Mouse (Mus musculus) heart, postnatal 36 days (tissue): ENCODE measurements at regions not wholly inside any gene's neighbourhood (a gene's known extent, or its start where the extent isn't known, plus 50 kb on each side); places are given as distances from the start of the nearest gene placed in this dataset.
"Not testable (repeated sequence)": the region's sequence is repeated elsewhere in the genome, so short reads cannot be mapped to it uniquely, and the experiment has no call there.

Experiments used
- DNase-seq, 2 experiments: peaks; one replicate each; pipeline ENCODE4 v3.0.0; 2021 to 2022
- intact Hi-C: fragments of 180-260 bp; cut with DNase I; formaldehyde crosslinking; loops from one replicate; pipeline ENCODE4 v1.15.1; 2025

DNA sequence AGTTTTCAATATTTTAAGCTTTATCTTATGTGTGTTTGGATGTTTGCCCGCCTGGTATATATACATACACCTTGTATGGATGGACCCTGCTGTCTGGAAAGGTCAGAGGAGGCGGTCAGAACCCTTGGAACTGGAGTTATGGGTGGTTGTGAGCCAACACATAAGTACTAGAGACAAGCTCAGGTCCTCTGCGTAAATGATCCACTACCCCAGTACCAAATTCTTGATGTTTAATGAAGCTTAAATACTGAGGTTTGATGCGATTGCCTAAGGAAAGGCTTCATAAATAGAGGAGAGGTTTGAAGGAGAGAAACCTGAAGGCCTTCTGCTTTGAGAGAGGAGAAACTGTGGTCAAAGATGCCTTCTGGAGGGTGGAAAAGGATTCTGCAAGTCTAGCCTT, 388.8 kb downstream of the Med10 start:
- DNase-seq: no peak
- intact Hi-C loops: no loop called here

DNA sequence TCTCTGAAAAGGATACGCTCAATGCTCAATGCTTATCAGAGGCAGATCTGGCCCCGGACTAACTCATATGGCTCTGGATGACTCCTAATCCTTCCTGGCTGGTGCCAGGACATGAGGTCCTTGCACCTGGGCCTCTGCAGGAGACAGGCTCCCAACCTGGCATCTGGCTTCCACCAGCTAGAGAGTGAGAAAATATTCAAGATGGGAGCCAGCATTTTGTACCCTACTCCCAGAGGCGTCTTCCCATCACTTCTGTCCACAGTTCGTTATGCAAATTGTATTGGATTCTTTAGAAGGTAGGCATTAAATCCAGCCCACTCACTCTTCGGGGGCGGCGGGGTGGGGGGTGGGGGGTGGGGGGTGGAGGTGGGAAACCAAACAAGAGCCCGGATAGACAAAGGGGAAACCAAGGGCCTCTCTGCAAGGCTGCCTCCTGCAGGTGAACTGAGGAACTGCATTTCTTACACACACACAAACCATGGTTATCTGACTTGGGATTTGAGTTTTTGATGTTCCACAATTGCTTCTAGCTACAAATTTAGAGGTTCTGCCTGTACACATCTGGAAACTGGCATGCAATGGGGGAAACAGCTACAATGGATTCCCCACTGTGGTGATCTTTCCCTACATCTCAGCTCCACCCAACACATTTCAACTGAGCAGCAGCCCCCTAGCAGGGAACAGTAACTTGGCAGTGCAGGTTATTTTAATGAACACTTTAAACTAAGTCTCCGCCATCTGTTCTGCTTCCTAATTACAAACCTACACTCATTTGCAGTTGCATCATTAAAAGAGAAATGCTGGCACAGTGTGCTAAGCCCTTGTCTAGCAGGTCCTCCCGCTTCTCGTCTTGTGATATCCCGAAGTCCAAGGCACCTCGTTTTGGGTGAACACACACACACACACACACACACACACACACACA, 390.2 kb downstream of the Med10 start:
- intact Hi-C loops: no loop called here
- DNase-seq: no peak

DNA sequence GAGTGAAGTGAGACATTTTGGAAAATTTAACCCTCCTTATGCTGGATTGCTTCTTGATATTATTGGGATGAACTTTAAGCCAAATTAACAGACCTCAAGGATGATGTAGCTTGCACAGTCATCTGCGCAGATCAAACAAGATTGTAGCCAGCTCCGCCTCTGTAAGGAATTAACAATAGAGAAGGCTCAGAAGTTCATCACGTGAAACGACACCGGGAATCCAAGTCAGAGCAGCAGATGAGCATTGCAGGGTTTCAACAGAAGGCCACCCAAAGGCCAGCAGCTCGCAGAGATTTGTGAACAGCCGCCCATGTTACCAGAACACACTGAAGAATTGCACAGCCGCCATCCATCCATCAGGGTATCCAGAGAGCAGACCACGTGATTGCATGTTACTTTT, 391.1 kb downstream of the Med10 start:
- intact Hi-C loops: no loop called here
- no peak for DNase-seq

DNA sequence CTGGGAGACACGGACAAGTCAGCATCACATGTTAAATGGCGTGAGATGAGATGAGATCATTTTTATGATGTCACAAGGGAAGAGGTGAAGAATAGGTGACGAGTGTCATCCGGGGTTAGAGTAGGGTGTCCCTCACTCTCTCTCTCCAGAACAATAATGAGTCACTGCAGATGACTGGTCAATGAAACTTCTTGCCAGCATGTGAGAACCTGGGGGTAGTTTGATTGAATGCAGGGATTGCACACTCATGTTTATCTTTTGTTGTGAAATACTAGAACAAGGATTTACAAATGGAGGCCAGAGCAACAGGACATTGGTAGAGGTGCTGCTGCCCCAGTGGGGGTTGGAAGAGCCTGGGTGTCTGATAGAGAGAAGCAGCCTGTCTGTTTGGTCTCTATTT, 393.7 kb downstream of the Med10 start:
- intact Hi-C loops: no loop called here

DNA sequence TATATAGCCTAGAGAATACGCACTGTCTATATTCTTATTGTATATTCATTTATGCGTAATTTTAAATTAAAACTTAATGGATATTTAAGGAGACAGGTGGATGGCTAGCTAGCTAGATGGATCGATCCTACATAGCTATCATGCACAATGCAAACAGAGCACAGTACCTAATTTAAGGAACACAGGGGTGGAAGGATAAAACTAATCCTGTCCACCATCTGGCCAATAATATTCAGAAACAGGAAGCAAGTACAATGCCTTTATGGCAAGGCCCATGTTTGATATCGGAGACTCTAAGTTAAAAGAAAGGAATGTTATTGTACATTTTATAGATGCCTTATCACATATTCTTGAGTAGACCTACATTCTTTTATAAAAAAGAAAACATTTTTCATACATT, 396.4 kb downstream of the Med10 start:
- DNase-seq: no peak
- intact Hi-C loops: no loop called here

More for the DNA sequence above, 393.7 kb downstream of the Med10 start:
- no peak for DNase-seq

DNA sequence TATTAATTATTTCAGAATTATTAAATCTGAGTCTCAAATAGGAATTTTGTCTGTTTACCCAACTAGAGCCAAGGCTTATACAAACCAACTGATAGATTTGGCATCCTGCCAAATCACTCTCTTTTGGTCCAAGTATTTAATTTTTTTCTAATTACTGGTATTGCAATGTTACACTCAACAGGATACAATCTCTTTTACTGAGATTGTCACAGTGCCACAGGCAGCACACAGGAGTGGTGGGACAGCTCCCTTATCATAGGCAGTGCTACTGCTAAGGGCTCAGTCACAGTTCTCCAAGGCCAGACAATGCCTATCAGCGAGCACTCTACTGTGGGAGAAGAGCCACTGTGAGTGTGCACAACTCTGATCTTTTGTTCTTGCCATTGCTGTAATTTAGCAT, 396.9 kb downstream of the Med10 start:
- DNase-seq: no peak
- intact Hi-C loops: no loop called here

DNA sequence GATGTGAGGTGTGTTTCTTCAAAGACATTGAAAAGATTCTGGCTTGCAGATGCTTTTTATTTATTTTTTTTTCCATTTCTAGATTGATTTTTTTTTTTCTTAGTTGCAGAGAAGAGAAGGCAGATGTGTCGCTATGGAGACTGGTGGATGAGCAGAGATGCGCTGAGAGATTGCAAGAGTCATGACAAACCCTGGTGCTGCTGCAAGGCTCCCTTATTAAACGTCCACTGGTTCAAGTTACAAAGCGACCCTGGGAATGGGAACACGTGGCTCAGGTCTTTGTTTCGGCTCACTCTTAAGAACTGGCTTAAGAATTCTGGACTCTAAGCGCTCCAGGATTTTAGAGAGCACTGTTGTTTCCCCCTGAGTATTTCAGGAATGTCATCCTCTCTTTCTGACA, 403.1 kb downstream of the Med10 start:
- no peak for DNase-seq
- intact Hi-C loops: no loop called here

DNA sequence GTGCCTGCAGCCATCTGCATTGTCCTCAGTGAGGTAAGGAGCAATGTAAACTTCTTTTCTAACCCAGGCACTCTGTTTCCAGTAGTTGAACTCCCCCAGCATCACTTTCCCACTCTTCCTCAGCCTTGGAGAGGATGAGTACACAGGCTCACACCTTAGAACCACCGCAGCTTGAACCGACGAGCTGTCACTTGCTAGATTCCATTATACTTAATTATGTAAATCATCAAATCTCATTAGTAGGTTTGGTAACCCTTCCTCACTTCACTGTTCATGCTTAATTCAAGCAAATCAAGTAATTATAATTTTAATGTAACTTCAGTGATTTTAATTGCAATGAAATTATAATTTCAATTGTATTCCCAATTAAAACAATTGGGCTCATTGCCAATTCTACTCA, 408.0 kb downstream of the Med10 start:
- intact Hi-C loops: no loop called here
- no peak for DNase-seq

DNA sequence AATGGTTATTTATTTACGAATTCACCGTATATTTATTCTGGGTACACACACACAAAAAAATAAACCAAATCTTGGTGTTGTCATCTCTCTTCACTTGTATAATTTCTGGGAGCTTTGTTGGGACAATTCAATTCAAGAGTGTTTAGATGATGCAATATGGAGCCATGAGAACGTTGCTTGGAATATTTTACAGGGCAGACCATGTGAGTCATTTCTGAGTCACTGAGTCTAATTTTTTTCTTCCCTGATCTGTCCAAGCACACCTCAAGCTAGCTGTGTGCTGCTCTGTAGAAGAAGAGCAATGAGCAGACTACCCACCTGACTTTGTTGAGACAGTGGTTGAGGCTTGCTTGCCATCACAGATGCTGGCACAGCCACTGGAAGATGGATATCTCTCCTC, 410.8 kb downstream of the Med10 start:
- intact Hi-C loops: no loop called here
- no peak for DNase-seq

DNA sequence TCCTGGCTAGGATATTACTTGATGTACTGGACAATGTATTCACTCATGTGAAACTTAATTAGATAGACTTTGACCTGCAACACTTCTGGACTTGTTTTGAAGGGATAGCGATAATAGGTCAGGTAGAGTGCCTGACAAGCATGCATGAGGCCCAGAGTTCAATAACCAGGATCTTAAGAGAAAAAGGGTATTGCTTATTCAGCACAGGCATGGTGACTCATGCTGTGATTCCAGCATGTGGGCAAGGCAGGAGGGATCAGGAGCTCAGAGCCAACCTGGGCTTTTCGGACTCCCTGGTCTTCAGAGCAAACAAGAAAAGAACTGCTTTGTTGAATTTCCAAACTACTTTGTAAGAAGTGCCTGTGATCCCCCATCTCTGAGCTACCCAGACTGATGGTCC, 411.4 kb downstream of the Med10 start:
- no peak for DNase-seq
- intact Hi-C loops: no loop called here

DNA sequence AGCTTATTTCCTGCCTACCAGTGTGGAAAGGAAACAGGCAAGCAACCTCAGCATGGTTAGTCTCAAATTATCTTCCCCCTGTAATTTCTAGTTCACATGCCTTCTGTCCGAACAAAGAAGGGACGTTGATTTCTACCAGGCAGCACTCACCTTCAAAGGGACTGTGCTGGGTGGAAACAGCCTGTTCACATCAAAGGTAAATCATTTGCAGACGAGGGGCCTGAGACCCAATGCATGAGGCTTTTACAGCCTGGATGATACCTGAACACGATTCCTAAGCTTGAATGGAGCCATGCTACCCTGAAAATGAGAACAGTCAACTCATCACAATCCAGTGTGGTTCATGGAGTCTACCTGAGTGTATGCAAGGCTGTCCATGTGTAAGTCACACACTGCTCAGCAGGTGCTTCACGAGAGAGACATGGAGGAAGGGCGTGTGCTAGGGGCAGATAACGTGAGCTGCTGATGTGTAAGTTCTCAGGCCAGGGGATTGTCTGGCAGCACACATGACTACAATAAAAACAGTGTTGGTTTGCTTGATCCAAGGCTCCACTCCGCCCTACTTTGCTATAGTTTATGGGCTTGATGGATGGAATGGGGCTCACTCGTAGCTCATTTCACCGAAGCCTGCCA, 411.9 kb downstream of the Med10 start:
- DNase-seq: no peak
- intact Hi-C loops: no loop called here

DNA sequence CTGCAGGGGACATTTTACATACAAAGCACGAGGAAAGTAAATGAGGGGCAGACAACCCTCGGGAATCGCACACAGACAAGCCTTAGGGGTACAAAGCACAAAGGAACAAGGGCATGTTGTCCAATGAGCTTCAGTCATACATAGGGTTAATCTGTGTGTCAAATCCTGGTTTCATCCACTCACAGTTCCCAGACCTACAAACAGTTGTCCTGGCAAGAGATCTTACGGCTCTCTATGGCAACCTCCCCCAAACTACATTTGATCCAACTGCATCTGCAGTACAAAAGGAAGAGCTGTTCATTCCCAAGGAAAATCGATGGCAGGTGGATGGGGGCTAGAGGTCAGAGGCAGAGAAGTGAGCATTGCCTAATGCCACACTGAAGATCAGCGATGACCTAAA, 413.9 kb downstream of the Med10 start:
- intact Hi-C loops: no loop called here

DNA sequence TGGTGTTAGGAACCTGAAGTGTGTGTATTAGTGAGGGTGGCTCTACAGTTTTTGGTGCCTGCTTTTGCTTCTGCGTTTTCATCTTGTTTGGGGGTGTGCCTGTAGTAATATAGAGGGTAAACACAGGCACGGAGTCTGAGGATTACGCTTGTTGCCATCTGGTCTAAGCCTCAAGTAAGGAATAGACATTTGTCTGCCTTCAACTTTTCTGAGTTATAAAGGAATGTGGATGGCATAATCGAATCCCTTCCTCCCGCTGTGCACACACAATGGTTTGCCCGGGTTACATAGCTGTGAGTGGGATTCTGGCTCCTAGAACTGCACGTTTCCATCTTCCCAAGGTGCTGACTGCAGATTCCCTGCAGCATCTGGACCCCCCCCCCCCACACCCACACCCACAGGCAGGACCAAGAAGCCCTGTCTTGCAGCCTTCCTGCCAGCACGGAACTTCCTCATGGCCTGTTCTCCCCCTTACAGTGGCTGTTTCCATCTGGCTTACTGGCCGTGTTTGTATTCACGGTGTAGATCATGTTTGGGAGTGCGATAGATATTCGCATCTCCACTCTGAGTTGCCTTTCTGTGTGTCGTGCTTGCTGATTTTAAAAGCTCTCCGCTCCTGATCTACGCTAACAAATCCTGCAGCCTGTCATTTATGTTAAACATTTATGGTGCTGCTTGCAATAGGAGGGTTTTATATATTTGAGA, 415.4 kb downstream of the Med10 start:
- intact Hi-C loops: no loop called here
- no peak for DNase-seq

More for the DNA sequence above, 413.9 kb downstream of the Med10 start:
- no peak for DNase-seq

DNA sequence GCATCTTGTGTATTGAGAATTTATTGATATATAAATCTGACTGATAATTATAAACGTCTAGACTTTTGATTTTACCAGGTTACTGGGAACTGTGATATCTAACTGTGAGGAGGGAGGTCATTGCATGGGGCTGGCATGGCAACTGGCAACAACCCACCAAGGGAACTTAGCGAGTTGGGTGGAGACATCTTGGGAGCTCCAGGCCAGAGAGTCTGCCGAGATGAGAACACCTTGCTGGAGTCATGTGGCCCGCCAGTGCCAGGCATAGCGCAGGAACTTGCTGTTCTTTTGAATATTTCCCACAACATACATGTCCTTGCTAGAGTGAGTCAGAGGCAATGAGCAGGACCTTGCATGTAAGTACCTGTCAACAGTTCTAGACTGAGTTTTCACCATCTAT, 413.9 kb downstream of the Ice1 start:
- no peak for DNase-seq
- intact Hi-C loops: no loop called here

DNA sequence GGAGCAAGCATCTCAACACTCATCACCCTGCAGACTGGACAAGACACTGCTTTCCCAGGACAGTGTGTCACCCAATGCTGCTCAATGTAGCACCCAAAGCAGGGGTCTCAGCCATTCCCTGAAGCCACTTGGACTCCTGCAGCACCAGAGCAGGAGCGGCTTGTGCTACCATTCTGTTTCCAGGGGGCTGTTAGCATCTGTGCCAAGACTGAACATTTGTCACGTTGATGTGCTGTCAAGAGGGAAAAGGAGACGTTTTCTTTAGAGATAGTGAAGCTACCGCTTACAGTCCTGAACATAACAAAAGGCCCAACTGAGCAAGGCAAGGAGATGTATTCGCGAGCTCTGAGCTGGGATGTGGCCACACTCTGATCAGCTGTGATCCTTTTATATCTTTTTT, 410.3 kb downstream of the Ice1 start:
- DNase-seq: no peak

DNA sequence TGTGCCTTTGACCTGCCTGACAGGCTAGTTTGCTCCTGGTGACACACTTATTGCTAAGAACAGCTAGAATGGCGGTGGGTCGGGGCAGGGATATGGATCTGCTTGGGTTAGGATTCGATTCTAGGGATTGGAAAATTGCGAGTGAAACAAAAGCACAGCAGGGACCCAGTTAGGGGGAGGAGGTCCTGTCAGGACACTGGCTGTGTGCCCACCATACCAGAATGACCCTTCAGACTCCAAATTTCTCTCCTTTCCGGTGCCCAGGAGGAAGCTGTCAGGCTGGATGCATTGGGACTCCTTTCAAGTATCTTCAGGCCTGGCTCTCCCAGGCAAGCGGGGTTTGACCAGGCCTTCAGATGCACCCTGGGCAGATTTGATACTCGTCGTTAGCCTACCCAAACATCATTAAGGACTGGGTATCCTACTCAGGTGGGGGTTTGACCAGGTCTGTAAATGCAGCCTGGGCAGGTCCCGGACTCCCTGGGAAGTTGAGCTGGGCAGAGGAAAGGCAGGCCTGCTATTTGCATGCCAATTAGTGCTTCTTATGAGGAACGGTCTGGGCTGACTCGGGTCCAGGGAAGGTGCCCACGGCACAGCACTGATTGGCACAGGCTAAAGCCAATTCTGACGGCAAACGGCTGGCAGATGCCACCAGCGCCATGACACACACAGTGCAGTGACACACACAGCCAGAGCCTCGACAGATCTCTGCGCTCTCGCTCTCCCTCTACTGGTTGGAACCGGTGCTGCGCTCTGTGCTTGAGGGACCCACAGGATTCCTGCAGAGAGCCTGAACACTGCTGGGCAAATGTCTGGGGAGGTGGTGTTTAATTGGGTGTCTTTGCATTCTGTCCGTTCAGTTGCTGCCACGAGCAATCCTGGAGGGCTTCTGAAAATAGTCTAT, 403.3 kb downstream of the Ice1 start:
- intact Hi-C loops: loop anchor here (5.0 kb wide), 2 partner anchors 492 to 537 kb away; no protein-coding TSS in a partner anchor
- DNase-seq: peak; percentile 32 to 71

More for the DNA sequence above, 410.3 kb downstream of the Ice1 start:
- intact Hi-C loops: no loop called here

DNA sequence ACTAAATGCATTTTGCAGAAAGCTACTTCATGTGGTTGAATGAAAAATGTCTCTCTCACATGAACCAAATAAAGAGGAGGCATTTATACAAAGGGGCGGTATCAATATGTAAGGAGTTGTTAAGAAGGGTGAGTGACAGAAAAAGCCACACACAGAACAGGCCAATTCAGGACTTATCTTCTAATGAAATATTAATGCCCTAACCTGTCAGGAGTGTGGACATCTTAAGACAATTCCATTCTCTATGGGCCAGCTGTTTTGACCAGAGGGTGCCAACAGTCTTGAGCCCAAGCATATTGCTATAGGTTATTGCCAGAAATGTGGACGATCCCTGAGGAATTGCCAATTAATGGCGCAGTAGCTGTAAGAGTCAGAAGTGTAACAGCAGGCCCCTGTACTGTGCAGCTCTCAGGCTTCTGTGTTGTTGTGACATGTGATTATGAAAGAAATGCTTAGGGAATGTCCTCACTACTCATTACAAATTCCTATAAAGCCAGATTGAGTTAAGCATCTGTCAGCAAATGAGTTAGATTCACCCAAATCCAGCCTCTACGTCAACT, 393.8 kb downstream of the Ice1 start:
- intact Hi-C loops: no loop called here

DNA sequence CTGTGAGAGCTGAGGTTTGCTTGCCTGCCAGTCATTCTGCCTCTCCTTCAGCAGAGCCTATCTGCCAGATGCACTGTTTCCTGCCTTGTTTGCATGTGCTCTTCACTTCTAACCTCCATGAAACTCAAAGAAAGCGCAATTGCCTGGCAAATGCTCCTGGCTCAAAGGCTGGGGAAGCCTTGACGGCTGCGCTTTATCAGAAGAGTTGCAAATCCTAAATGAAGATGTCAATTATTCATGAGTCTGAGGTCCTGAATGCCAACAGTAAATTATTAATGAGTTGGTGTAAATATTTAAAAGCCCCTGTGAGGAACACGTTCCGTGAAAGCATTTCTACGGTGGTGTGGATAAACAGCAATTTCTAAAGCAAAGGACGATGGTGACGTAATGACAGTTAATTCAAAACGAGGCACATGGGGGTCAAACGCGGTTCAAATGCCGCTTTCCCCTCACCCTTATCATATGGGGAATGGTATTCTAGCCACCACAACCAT, 377.4 kb downstream of the Ice1 start:
- intact Hi-C loops: no loop called here
- no peak for DNase-seq

More for the DNA sequence above, 393.8 kb downstream of the Ice1 start:
- no peak for DNase-seq

DNA sequence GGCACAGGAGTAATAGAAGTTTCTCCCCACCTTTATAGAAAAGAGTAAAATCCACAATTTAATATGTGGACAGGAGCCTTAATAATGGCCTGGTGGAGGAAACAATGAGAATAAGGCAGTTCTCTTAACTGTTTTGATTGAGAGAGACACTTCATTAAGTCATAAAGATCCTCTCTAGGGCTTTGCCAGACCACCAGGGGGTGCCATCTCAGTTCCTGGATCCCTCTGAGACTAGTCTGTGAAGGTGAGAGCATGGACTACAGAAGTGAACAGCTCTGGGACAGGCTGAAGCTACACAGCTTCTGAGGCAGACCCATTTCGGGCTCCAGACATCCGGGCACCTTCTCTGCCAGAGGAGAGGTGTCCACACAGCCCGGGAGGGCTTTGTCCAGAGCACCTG, 373.8 kb downstream of the Ice1 start:
- DNase-seq: no peak
- intact Hi-C loops: no loop called here

DNA sequence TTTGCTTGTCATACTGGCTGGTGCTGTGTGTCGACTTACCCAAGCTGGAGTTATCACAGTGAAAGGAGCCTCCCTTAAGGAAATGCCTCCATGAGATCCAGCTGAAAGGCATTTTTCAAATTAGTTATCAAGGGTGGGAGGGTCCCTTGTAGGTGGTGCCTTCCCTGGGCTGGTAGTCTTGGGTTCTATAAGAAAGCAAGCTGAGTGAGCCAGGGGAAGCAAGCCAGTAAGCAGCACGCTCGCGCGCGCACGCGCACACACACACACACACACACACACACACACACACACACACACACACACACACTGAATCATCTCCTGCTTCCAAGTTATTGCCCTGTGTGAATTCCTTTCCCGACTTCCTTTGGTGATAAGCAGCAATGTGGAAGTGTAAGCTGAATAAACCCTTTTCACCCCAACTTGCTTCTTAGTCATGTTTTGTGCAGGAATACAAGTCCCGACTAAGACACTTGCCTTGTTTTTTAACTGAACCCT, 360.5 kb downstream of the Ice1 start:
- DNase-seq, intact Hi-C loops: not testable (repeated sequence)
